Mouse (Mus musculus) heart, postnatal 14 days (tissue): ENCODE measurements around the gene Olfr1283. TPM values are rescaled to one million over a fixed set of nuclear protein-coding genes. Genes with fewer than 3 reads are reported as not detected.
"Not testable (repeated sequence)": the region's sequence is repeated elsewhere in the genome, so short reads cannot be mapped to it uniquely, and the experiment has no call there.

ENCODE experiments used
- DNase-seq, 2 experiments: peaks; one replicate each; pipeline ENCODE4 v3.0.0; 2021 to 2022
- intact Hi-C: fragments of 180-260 bp; cut with DNase I; formaldehyde crosslinking; loops from one replicate; pipeline ENCODE4 v1.15.1; 2025
- long read RNA-seq, 2 experiments: library from polyadenylated mRNA; stranded (forward); transcript quantifications; one replicate each; pipeline ENCODE4 v2.0.0; 2021
- total RNA-seq, 2 experiments: library from RNA; stranded (reverse); gene quantifications; 2 replicates each; pipeline ENCODE4 v1.2.3; 2021

Gene Olfr1283
- not detected for total RNA-seq
- long read RNA-seq, experiment 1, result 0 reads
- long read RNA-seq, experiment 2, result 0 reads

- DNase-seq, result no peak
- intact Hi-C loops, result no loop called here
Measured at GRCm38 (mm10) chr2:111366490-111366889, at the start of gene Olfr1283. Olfr1283 (plus strand) TSS chr2:111366790.

DNA sequence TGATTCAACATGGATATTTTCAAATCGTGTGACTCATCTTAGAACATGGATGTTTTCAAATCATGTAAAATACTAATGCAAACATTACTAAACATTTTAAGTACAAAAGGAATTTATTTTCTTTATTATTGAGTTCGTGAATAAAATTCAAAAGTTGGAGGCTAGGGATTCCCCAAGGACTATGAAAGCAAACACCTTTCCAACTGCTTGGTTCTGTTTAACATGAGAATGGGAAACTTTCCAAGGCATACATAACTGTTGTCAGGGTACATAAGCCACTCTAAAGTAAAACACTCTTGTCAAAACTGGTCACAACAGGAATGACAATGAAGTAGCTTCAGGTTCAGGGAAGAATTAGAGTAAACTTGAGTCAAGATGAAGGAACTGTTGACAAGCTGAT is 40.4 kb upstream of the Olfr1283 start, which contains the start of gene Olfr1281:
Olfr1281 (plus strand) TSS at position 301 of the 400 bp plus-strand sequence.
- DNase-seq, result no peak
- intact Hi-C loops, result no loop called here

- intact Hi-C loops, DNase-seq: not testable (repeated sequence)
Measured at GRCm38 (mm10) chr2:111333721-111334120, 32.9 kb upstream of the Olfr1283 start.

DNA sequence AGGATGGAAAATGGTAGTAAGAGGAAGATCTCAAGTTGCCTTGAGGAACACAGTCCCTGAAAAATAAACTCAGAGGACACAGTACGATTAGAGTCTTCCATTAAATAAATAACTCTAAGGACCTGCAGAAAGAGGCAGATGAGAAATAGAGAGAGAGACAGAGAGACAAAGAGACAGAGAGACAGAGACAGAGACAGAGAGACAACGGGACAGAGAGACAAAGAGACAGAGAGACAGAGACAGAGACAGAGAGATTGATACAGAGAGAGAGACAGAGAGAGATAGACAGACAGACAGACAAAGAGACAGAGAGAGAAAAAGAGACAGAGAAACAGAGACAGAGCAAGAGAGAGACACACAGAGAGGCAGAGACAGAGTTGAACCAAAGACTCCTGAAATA is 30.6 kb upstream of the Olfr1283 start, which contains the start of gene Olfr1282:
Olfr1282 (minus strand) TSS at position 101 of the 400 bp plus-strand sequence.
- intact Hi-C loops, result no loop called here
- no peak for DNase-seq

DNA sequence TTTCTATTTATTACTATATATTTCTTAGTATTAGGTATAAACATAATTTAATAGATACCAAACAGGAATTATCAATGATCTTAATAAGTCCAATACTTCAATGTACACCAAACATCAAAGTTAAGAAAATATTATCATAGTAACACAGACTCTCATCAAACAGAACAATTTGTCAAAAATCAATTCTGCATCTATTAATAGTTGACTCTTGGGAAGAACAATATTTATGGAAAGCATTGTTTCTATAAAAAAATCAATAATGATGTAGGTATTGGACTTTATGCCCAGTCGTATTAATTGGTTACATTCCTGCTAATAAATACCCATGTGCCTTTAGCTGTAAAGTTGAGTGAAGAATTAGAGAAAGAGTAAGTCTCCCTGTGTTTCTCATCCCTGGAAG is 8.6 kb downstream of the Olfr1283 start, which contains the start of gene Olfr1284:
Olfr1284 (plus strand) TSS at position 301 of the 400 bp plus-strand sequence.
- intact Hi-C loops, result no loop called here
- no peak for DNase-seq

Other genes with a start within 250 kb of the Olfr1283 start
- gene Gm15130, start 213.9 kb upstream of the Olfr1283 start, total RNA-seq, result not detected
- not detected for gene 4930430A15Rik, start 137.2 kb upstream of the Olfr1283 start, total RNA-seq
- not detected for gene Olfr1275, start 131.5 kb upstream of the Olfr1283 start, total RNA-seq
- gene Olfr1276, start 112.3 kb upstream of the Olfr1283 start, total RNA-seq, result not detected
- gene Olfr1277, start 92.7 kb upstream of the Olfr1283 start, total RNA-seq, result not detected
- gene Olfr1278, start 76.7 kb upstream of the Olfr1283 start, total RNA-seq, result not detected
- not detected for gene Olfr1279, start 66.2 kb upstream of the Olfr1283 start, total RNA-seq
- not detected for gene Olfr1280, start 52.8 kb upstream of the Olfr1283 start, total RNA-seq
- not detected for gene Olfr1281, start 40.3 kb upstream of the Olfr1283 start, total RNA-seq
- not detected for gene Olfr1282, start 30.7 kb upstream of the Olfr1283 start, total RNA-seq
- gene Olfr1284, start 8.7 kb downstream of the Olfr1283 start, total RNA-seq, result not detected
- not detected for gene Olfr1286, start 56.3 kb downstream of the Olfr1283 start, total RNA-seq
- not detected for gene Olfr1287, start 82.4 kb downstream of the Olfr1283 start, total RNA-seq
- gene Olfr1288, start 107.3 kb downstream of the Olfr1283 start, total RNA-seq, result not detected
- gene Olfr1289, start 114.0 kb downstream of the Olfr1283 start, total RNA-seq, result not detected
- gene Olfr1290, start 127.0 kb downstream of the Olfr1283 start, total RNA-seq, result not detected
- not detected for gene Olfr1291-ps1, start 130.4 kb downstream of the Olfr1283 start, total RNA-seq
- not detected for gene Olfr1293-ps, start 158.4 kb downstream of the Olfr1283 start, total RNA-seq
- not detected for gene Olfr1294, start 173.5 kb downstream of the Olfr1283 start, total RNA-seq
- not detected for gene Olfr1295, start 202.9 kb downstream of the Olfr1283 start, total RNA-seq